Mouse (Mus musculus) heart, adult 2 months (tissue): Measurements from ENCODE around the gene Mybph.

Source experiments
- CTCF ChIP-seq: fragments of 200-600 bp; IDR thresholded peaks from 2 replicates; pipeline ENCODE4 v1.8.1; 2022; ENCODE audit warnings: antibody characterized with exemption, mild to moderate bottlenecking, moderate library complexity
- POLR2A ChIP-seq: fragments of 200-500 bp; IDR thresholded peaks from 2 replicates; pipeline ENCODE4 v1.6.1; 2011; ENCODE audit warnings: mild to moderate bottlenecking, low read depth, low read length, control low read depth; ENCODE audit not compliant: insufficient read depth

DNA sequence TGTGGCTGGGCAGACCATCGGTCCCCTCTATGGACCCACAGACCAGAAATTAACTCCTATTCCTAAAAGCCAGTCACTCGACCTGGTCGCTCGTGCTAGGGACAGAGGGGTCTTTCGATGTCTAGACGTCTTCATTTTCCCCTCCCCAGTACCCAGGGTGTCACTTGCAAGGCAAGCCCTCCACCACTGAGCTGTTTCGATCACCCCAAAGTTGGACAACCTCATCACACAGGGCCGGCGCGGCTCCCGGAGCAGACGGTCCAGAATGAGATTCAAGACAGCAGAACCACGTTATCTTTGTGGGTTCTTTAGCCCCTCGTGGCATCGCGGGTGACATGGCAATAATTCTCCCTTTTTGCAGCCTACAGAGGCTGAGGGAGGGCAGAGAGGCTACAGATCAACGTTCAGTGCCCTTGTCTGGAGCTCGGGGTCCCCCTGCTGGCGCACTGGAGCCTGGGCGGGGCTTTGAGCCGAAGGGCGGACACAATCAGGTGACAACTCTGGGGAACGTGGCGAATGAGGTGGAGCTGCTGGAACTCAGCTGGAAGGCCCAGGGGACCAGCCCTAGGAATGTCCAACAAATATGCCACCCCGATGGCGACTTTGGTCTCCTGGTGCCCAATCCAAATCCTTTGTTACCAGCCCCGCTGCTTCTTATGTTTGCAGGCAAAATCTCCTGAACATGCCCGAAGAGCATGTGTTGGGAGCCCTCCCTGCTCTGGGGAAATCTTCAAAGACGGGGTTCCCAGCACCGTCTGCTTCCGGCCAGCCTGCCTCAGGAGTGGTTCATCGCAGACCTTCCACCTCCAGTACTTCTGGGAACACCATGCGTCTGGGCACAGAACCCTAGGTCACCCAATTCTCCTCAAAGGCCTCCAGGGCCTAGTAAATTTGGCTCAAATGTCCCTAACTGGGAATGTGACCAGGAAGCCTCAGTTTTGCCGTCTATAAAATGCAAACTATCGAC lies 51.0 kb downstream of the Mybph start:
- TF ChIP-seq POLR2A (no peak), CTCF (peak; percentile 97)
